Mouse (Mus musculus): ENCODE measurements around the gene Tmem189.
A peak's percentile ranks its signal among the peaks of the same experiment; 100 is the strongest.

The Tmem189 gene

GRCm38 (mm10) chr2:167700018-167700417 lies 10.4 kb upstream of the Tmem189 start:
- no peak for DNase-seq

DNA sequence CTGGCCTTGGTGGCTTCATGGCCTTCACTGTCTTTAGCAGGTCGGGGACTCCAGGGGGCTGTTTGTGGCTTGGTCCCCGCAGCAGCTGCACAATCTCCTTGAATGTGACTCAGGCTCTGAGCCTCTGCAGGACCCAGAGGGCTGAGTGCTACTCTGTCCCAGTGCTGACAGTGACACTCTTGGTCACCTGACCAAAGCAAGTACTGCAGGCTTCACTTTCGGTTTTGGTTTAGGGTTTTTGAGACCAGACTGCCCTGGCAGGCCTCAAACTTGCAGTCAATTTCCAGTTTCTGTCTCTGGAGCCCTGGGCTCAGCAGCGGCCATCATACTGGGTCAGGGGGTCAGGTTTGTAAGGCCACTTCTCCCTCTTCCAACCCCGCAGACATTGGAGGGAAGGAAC lies 8.3 kb upstream of the Tmem189 start:
- peak; percentile 73 to 74 for DNase-seq

DNA sequence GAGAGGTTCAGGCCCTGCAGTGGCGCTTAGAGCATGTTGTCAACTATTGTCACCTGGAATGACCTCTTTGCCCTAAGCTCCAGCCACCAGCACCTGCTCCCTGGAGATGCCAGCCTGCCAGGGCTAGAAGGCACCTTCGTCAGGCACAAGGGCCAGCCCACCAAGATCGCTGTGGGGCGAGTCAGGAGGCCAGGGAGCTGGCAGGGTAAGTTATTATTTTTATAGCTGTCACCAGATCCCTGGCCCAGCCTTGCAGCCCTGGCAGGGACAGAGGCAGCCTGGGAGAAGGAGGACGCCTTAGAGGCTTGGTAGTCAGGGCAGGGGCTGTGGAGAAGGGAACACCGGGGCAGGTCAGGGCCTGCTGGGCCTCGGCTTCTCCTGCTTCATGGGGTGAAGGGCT lies 6.5 kb upstream of the Tmem189 start:
- DNase-seq = no peak

DNA sequence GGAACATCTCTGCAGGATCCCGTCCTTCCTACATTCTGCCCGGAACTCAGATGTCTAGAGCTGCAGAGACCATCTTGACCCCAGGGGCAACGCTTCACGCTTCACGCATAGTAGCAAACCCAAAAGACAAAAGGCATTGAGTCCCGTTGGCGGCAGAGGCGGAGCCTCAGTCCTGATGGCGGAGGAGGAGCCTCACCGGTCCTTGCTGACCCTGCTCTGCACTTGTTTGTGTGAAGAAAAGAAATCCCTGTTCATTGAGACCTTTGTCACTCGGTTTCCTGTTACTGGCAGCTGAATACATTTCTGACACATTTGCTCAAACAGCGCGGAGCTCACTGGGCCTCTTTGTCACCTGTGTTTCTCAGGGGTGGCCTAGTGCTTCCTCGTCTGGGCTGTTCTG lies 5.9 kb upstream of the Tmem189 start:
- no peak for DNase-seq

GRCm38 (mm10) chr2:167694963-167695362 lies 5.3 kb upstream of the Tmem189 start:
- DNase-seq = no peak

- no peak for DNase-seq
Measured at GRCm38 (mm10) chr2:167694244-167694643, 4.6 kb upstream of the Tmem189 start.

GRCm38 (mm10) chr2:167693540-167693939 lies 3.9 kb upstream of the Tmem189 start:
- no peak for DNase-seq

DNA sequence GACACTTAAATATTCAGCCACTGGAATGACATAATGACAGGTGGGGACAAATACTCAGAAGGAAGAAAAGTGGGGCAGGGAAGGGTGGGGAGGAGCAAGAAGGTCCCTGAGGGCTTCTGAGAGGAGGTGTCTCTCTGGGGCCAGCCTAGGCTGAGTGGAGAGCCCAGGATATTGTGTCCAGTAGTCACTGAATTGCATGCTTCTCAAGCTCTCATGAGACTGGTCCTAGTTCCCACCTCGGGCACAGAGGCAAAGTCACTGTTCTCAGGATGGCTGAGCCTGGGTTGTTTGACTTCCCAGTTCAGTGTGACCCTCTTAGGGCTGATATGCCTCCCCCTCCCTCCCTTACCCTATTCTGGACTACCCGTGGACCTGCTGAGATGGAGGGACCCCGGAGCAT lies 3.2 kb upstream of the Tmem189 start:
- no peak for DNase-seq

DNA sequence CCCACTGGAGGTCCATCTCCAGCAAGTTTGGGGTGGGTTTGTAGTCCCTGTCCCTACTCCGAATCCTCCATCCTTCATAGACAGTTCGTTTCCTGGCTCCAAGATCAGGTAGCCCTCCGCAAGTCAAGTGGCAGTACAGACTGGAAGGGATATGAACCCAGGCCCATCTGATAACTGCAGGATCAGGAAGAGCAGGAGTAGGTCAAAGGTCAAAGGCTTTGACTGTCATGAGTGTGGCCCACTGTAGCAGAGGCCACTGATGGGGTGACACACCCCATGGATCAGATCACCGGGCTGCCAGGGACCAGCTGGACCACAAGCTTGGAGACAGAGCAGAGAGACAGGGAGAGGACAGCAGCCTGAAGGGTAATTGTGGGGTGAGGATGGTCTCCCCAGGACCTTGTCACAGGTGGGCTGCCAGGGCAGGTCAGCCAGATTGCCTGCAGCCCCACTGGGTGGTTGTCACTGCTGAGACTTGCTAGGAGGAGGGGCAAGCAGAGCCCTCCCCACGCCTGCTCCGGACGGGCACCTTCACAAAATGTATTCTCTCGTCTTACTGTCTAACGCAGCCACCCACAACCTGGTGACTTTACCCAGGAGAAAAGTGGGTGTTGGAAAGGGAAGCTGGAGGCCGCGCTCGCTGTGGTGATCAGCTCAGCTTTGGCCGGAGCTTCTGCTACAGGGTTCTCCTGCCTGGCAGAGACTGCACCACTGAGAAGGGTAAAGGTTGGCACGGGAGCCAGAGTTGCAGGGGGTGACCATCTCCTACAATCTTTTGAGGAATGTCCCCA lies 2.4 kb upstream of the Tmem189 start:
- no peak for DNase-seq

- no peak for DNase-seq
Measured at GRCm38 (mm10) chr2:167691410-167691809, 1.8 kb upstream of the Tmem189 start.

GRCm38 (mm10) chr2:167690962-167691311 lies 1.3 kb upstream of the Tmem189 start:
- DNase-seq = no peak

DNA sequence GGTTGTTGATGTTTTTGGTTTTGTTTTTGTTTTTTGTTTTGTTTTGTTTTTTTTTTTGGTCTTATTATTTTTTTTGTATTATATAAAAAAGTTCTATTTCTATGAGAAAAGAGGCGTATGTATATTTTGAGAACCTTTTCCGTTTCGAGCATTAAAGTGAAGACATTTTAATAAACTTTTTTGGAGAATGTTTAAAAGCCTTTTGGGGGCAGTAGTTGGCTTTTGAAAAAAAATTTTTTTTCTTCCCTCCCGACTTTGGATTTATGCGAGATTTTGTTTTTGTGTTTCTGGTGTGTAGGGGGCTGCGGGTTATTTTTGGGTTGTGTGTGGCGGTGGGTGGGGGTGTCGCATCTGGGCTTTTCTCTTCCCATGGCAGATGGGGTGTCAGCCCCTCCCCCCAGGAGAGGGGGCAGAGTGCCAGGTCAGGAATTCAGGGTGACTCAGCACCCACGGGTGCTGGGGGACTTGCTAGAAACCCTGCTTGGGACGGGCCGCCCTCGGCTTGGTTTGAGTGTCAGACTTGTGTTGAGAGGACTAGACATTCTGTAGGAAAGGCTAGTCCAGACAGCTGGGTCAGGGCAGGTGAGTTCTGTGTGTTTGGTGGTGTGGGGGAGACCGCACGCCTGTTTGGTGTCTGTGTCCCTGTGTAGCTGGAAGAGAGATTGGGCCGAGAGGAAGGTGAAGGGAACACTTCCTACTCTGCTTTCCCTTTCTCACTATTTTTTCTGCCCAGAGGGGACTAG lies 768 bp upstream of the Tmem189 start:
- DNase-seq = peak; percentile 26 to 36

DNA sequence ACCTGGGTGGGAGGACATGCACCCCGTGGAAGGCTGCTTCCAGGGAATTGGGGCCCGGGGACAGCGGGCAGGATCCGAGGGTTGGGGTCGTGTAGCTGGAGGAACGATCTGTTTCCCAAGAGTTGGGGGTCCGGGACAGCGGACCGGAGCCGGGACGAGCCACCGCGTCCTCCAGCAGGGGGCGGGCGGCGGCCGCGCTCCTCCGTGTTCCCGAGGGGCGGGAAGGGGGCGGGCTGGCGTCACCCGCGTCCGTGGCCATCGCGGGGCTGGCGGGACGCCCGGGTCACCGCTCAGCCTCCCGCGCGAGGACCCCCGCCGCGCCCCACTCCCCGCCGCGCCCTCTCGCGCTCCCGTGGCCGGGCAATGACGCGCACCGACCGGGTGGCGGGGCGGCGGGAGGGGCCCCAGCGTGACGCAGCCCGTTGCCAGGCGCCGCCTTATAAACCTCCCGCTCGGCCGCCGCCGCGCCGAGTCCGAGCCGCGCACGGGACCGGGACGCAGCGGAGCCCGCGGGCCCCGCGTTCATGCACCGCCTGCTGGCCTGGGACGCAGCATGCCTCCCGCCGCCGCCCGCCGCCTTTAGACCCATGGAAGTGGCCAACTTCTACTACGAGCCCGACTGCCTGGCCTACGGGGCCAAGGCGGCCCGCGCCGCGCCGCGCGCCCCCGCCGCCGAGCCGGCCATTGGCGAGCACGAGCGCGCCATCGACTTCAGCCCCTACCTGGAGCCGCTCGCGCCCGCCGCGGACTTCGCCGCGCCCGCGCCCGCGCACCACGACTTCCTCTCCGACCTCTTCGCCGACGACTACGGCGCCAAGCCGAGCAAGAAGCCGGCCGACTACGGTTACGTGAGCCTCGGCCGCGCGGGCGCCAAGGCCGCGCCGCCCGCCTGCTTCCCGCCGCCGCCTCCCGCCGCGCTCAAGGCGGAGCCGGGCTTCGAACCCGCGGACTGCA lies 847 bp downstream of the Tmem189 start, which contains the start of gene Cebpb:
Gene Cebpb (plus strand): TSS at position 418 of the 954 bp plus-strand sequence.
- peak; percentile 84 to 88 for DNase-seq

DNA sequence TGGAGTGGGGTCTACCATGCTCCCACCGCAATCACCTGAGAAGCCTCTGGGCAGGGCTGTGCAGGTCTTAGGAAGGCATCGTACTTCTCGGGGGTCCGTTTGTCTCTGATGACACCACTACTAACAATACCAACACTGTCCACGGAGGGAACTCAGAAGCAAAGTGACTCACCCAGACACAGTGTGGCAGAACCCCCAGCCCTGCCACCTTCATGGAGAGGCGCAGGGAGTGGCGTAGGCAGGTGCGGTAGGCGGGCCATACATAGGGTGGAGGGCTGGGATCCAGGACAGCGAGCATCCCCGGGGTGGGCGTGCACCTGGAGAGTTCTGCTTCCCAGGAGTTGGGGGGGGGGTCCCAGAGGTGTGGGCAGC lies 1.5 kb downstream of the Tmem189 start:
- peak in 1 of 2 experiments; percentile 39 for DNase-seq

DNA sequence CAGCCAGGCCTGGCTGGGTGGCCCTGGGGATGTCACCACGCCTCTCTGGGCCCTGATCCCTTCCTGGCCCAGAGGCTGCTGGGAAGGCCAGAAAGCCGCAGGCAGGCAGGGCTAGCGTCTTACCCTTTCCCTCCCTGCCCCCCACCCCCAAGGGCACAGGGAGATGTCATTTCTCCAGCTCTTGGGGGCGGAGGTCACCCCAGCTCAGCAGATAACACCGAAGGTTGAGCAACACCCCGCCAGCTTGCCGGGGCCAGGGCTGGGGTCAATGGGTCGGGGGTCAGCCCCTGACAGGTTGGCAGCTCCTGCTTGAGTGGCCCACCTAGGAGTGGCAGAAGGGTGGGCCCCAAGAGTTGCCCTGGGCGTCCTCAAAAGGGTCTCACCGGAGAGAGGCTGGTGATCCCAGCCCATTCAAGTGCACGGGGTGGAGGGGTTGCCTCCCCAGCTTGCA lies 1.9 kb downstream of the Tmem189 start:
- no peak for DNase-seq

DNA sequence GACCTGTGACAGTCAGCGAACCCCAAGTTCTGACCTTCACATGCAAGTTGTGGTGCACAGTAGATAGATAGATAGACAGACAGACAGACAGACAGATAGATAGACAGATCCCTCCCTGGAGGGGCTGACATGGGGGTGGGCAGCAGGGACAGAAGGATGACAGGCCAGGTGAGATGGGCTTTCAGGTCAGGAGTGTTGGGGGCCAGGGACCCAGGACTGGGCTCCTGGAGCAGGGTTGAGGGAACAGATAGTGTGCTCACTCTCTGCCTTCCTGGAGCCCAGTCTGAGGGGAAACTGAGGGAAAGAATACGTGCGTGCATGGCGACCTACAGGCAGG lies 2.4 kb downstream of the Tmem189 start:
- no peak for DNase-seq

- DNase-seq = peak; percentile 33 to 41
Measured at GRCm38 (mm10) chr2:167686382-167687249, 3.0 kb downstream of the Tmem189 start.

DNA sequence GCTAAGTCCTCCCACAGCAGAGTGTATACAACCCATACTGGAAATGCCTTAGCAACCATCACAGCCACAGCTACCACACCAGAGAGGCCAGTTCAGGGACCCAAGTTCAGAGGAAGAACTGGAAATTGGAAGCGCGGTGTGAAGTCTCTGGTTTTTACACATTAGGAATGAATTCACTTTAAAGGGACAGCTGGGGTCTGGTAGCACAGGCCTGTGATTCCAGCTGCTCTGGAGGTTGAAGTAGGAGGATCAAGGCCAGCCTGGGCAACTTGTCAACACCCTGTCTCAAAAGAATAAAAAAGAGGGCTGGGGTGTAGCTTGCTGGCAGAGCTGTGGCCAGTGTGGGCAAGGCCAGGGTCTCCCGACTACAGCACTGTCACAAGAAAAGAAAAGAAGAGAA lies 3.8 kb downstream of the Tmem189 start:
- DNase-seq = no peak

DNA sequence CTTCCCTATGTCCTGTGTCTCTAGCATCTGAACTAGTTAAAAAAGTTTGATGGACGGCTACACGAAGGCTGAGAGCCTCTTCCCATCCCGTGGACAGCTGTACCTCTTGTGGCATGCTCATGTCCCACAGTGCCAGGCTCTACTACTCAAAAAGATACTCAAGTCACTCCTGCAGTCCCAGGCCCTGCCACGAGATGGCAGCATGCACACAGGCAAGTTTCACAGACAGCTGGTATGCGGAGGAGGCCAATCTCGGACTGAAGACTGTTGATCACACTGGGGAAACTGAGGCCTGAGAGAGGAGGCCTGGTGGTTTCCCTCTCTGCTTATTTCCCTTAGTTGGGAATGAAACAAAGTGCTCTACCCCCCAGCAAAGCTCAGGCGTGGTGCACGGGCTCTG lies 4.5 kb downstream of the Tmem189 start:
- peak; percentile 98 for DNase-seq

- DNase-seq = no peak
Measured at GRCm38 (mm10) chr2:167683721-167684120, 5.9 kb downstream of the Tmem189 start.

DNA sequence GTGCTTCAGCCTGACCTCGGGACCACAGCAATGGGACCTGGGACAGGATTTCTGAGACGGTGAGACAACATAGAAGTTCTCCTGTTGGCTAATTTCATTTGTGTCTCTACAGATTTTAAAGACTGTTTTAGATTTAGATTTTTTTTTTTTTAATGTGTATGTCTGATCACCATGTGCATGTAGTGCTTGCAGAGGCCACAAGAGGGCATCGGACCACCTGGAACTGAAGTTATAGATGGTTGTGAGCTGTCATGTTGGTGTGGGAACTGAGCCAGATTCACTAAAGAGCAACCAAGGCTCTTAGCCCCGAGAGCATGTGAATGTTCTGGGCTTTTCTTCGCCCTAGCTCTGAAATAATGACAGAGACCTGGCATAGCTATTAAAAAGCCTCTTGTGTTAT lies 9.0 kb downstream of the Tmem189 start:
- peak; percentile 84 to 87 for DNase-seq

GRCm38 (mm10) chr2:167679902-167680430 lies 9.7 kb downstream of the Tmem189 start:
- DNase-seq = peak; percentile 97

Data from B cell, adult 2 months (primary cell).